Mouse (Mus musculus) midbrain, postnatal 0 days (tissue): Measurements from ENCODE around the gene Tmem234. TPM values are rescaled to one million over a fixed set of nuclear protein-coding genes. Genes with fewer than 3 reads are reported as not detected.

Source experiments
- ATAC-seq: fragments of 200-750 bp; cut with Nextera tagmentation; 2 replicates; pipeline ENCODE4 v1.8.0; 2017; ENCODE audit warnings: moderate number of reproducible peaks, mild to moderate bottlenecking, moderate TSS enrichment, moderate library complexity; ENCODE audit not compliant: low FRiP score
- DNase-seq: peaks from one replicate; pipeline ENCODE4 v3.0.0-alpha.2; 2015; ENCODE audit warnings: low spot score
- H3K27ac ChIP-seq: fragments of 300-500 bp; sonication (generic); 2 replicates; pipeline ENCODE4 v1.5.1; 2014; ENCODE audit warnings: low read depth, mild to moderate bottlenecking, low read length, mixed read lengths
- H3K27me3 ChIP-seq: fragments of 300-500 bp; sonication (generic); 2 replicates; pipeline ENCODE4 v1.6.1; 2014; ENCODE audit warnings: low read length, control low read depth, mixed read lengths; ENCODE audit not compliant: insufficient read depth
- H3K36me3 ChIP-seq: fragments of 300-500 bp; sonication (generic); 2 replicates; pipeline ENCODE4 v1.6.1; 2014; ENCODE audit warnings: low read length, control low read depth, mixed read lengths; ENCODE audit not compliant: insufficient read depth
- H3K4me1 ChIP-seq: fragments of 300-500 bp; sonication (generic); 2 replicates; pipeline ENCODE4 v1.6.1; 2014; ENCODE audit warnings: mild to moderate bottlenecking, control low read depth, antibody characterized with exemption, low read length, mixed read lengths; ENCODE audit not compliant: insufficient read depth
- H3K4me2 ChIP-seq: fragments of 300-500 bp; sonication (generic); 2 replicates; pipeline ENCODE4 v1.6.1; 2014; ENCODE audit warnings: low read depth, mild to moderate bottlenecking, low read length, mixed read lengths; ENCODE audit not compliant: poor library complexity, severe bottlenecking
- H3K4me3 ChIP-seq: fragments of 300-500 bp; sonication (generic); 2 replicates; pipeline ENCODE4 v1.5.1; 2014; ENCODE audit warnings: low read depth, mild to moderate bottlenecking, low read length, moderate library complexity
- H3K9ac ChIP-seq: fragments of 300-500 bp; sonication (generic); replicated peaks from 2 replicates; pipeline ENCODE4 v1.6.1; 2014; ENCODE audit warnings: mild to moderate bottlenecking, low read length, moderate library complexity, mixed read lengths; ENCODE audit not compliant: poor library complexity, severe bottlenecking
- H3K9me3 ChIP-seq: fragments of 300-500 bp; sonication (generic); 2 replicates; pipeline ENCODE4 v1.6.1; 2016; ENCODE audit warnings: low read length, control low read depth
- CTCF ChIP-seq: IDR thresholded peaks from 2 replicates; pipeline ENCODE4 v1.5.1; 2016; ENCODE audit warnings: antibody characterized with exemption, mild to moderate bottlenecking
- WGBS: fragments of 180-500 bp; shearing (Covaris S2); extraction: QIAGEN DNeasy Blood & Tissue Kit; methylation state at CpG from one replicate; pipeline ENCODE4 v1.1.7; 2014; 5-methylcytosine and 5-hydroxymethylcytosine counted together
- polyA plus RNA-seq: library from polyadenylated mRNA; unstranded; fragments of >200 nt; fragmentation: Nextera tagmentation; extraction: Ambion mirVana; gene quantifications from 2 replicates; pipeline ENCODE4 v1.2.1, GENCODE M21; 2015
- total RNA-seq: library from RNA; depleted of rRNA; stranded (reverse); fragments of >200 nt; gene quantifications from 2 replicates; pipeline ENCODE4 v1.2.3, GENCODE M21; 2014

Gene Tmem234
- total and polyA plus RNA-seq, 2 experiments from 2014 or later: 189 to 210 TPM

DNA sequence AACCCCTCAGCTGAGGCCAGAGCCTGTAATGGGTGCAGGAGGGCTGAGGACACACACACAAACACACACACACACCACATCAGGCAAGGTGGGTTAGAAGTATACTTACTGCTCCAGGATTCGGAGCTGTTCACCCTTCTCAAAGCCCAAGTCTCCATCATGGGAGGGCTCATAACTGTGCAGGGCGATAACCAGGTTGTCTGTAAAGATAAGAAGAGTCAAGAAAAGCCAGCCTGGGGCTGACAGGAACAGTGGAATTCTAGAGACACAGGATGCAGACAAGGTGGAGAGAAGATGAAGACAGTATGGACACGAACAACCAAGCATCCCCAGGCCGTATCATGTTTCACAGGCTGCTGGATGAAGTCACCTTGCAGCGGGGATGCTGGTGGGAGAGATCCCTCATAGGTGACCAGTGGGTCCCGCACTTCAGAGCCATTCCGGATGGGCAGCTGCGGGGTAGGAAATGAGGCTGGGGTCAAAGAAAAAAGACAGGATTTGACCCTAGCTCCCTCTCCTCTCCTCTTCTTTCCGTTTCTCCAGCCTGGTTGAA is 43.1 kb upstream of the Tmem234 start:
- H3K4me2 ChIP-seq: no peak overlapping the region
- H3K36me3 ChIP-seq: no peaks in the 10 kb centered on the region
- H3K4me3 ChIP-seq: no peak overlapping the region
- DNase-seq: no peak
- no peak for ATAC-seq
- H3K9ac ChIP-seq: peak overlapping the region; percentile 61; the same call in 1 of the 2 replicates
- 0 out of 2 replicates have a peak overlapping the region, but pooled peaks have one; percentile 82 for H3K27ac ChIP-seq
- peaks cover 5% of the 10 kb centered on the region; the same call in 1 of the 2 replicates for H3K4me1 ChIP-seq
- TF ChIP-seq CTCF: no peak
- no peaks in the 10 kb centered on the region for H3K9me3 ChIP-seq
- WGBS: 83% methylated on average over 9 of the region's 9 CpGs
- H3K27me3 ChIP-seq: no peaks in the 10 kb centered on the region

GRCm38 (mm10) chr4:129558321-129558955 is 42.0 kb upstream of the Tmem234 start:
- no peaks in the 10 kb centered on the region for H3K9me3 ChIP-seq
- H3K9ac ChIP-seq: no peak overlapping the region
- ATAC-seq: no peak
- TF ChIP-seq CTCF: no peak
- no peak overlapping the region for H3K27ac ChIP-seq
- WGBS: 91% methylated on average over 12 of the region's 12 CpGs
- no peak overlapping the region for H3K4me2 ChIP-seq
- H3K4me3 ChIP-seq: no peak overlapping the region
- H3K4me1 ChIP-seq: peaks cover 5% of the 10 kb centered on the region; the same call in 1 of the 2 replicates
- no peak for DNase-seq
- H3K36me3 ChIP-seq: no peaks in the 10 kb centered on the region
- H3K27me3 ChIP-seq: no peaks in the 10 kb centered on the region

GRCm38 (mm10) chr4:129561184-129561583 is 39.3 kb upstream of the Tmem234 start:
- TF ChIP-seq CTCF: no peak
- no peak for DNase-seq
- H3K27ac ChIP-seq: no peak overlapping the region
- no peaks in the 10 kb centered on the region for H3K9me3 ChIP-seq
- H3K4me3 ChIP-seq: no peak overlapping the region
- ATAC-seq: no peak
- 90% methylated on average over 5 of the region's 5 CpGs for WGBS
- H3K27me3 ChIP-seq: no peaks in the 10 kb centered on the region
- H3K4me2 ChIP-seq: no peak overlapping the region
- H3K4me1 ChIP-seq: no peaks in the 10 kb centered on the region; the same call in 1 of the 2 replicates
- no peak overlapping the region for H3K9ac ChIP-seq
- H3K36me3 ChIP-seq: no peaks in the 10 kb centered on the region

GRCm38 (mm10) chr4:129563718-129564117 is 36.8 kb upstream of the Tmem234 start:
- no peak for DNase-seq
- whole genome bisulfite sequencing: 80% methylated on average over 8 of the region's 8 CpGs
- H3K9ac ChIP-seq: no peak overlapping the region
- H3K4me3 ChIP-seq: no peak overlapping the region
- no peak for ATAC-seq
- no peaks in the 10 kb centered on the region for H3K36me3 ChIP-seq
- H3K4me2 ChIP-seq: no peak overlapping the region
- TF ChIP-seq CTCF: no peak
- H3K4me1 ChIP-seq: no peaks in the 10 kb centered on the region
- no peak overlapping the region for H3K27ac ChIP-seq
- H3K27me3 ChIP-seq: no peaks in the 10 kb centered on the region
- no peaks in the 10 kb centered on the region for H3K9me3 ChIP-seq

DNA sequence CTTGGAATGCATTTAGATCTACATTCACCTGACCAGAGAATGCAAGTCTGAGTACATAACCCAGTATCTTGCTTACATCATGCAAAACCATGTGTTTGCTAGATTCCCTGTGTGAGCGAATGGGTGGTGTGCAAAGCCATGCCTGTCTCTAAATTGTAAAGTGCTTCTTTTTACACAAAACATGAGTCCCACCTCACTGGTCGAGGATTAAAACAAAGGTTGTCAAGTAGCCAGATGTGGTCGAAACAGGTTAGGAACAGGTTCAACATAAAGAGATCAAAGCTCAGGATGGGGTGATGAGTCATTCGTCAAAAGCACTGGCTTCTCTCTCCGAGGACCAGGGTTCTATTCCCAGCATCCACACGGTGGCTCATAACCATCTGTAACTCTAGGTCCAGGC is 35.3 kb upstream of the Tmem234 start:
- Histone ChIP-seq H3K9me3 (no peaks in the 10 kb centered on the region), H3K4me1 (no peaks in the 10 kb centered on the region), H3K9ac (no peak overlapping the region), H3K36me3 (no peaks in the 10 kb centered on the region), H3K27me3 (no peaks in the 10 kb centered on the region), H3K27ac (no peak overlapping the region), H3K4me3 (no peak overlapping the region), H3K4me2 (no peak overlapping the region)
- DNase-seq (no peak), ATAC-seq (no peak)
- 85% methylated on average over 6 of the region's 6 CpGs for WGBS
- TF ChIP-seq CTCF: no peak

DNA sequence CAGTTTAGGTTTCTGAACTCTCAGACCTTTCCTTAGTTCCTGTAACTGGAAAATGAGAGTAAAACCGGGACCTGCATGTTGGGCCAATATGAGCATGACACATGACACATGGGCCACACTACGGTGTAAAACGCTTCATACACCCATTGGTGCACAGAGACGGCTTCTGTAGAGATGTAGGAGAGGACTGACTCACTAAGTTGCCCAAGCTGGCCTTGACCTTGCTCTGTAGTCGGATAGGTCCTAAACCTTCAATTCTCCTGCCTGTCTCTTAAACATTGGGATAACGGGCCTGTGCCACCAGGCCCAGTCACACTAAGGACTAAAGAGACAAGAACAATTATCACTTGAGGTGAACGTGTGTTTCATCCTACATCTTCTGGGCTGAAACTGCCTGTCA is 32.1 kb upstream of the Tmem234 start:
- Histone ChIP-seq H3K4me3 (no peak overlapping the region), H3K27ac (no peak overlapping the region), H3K4me1 (no peaks in the 10 kb centered on the region), H3K27me3 (no peaks in the 10 kb centered on the region), H3K9me3 (no peaks in the 10 kb centered on the region), H3K4me2 (no peak overlapping the region), H3K9ac (no peak overlapping the region), H3K36me3 (no peaks in the 10 kb centered on the region)
- DNase-seq (no peak), ATAC-seq (no peak)
- 92% methylated on average over 7 of the region's 7 CpGs for WGBS
- no peak for TF ChIP-seq CTCF
